Mouse (Mus musculus) midbrain, embryonic 16.5 days (tissue): ENCODE results near the gene Dlk1. TPM values are rescaled to one million over a fixed set of nuclear protein-coding genes. Genes with fewer than 3 reads are reported as not detected.

Source experiments
- ATAC-seq: fragments of 200-750 bp; cut with Nextera tagmentation; 2 replicates; pipeline ENCODE4 v1.8.0; 2017; ENCODE audit warnings: moderate TSS enrichment
- H3K27ac ChIP-seq: fragments of 300-500 bp; sonication (generic); 2 replicates; pipeline ENCODE4 v1.5.1; 2014; ENCODE audit warnings: mild to moderate bottlenecking, low read length, mixed read lengths
- H3K27me3 ChIP-seq: fragments of 300-500 bp; sonication (generic); 2 replicates; pipeline ENCODE4 v1.6.1; 2014; ENCODE audit warnings: low read depth, low read length, mixed read lengths; ENCODE audit not compliant: control insufficient read depth, insufficient read depth
- H3K36me3 ChIP-seq: fragments of 300-500 bp; sonication (generic); 2 replicates; pipeline ENCODE4 v1.6.1; 2014; ENCODE audit warnings: mild to moderate bottlenecking, low read length, moderate library complexity, mixed read lengths; ENCODE audit not compliant: control insufficient read depth, insufficient read depth
- H3K4me1 ChIP-seq: fragments of 300-500 bp; sonication (generic); 2 replicates; pipeline ENCODE4 v1.6.1; 2014; ENCODE audit warnings: mild to moderate bottlenecking, low read length, mixed read lengths; ENCODE audit not compliant: control insufficient read depth, insufficient read depth
- H3K4me2 ChIP-seq: fragments of 300-500 bp; sonication (generic); 2 replicates; pipeline ENCODE4 v1.6.1; 2014; ENCODE audit warnings: mild to moderate bottlenecking, low read length, mixed read lengths
- H3K4me3 ChIP-seq: fragments of 300-500 bp; sonication (generic); 2 replicates; pipeline ENCODE4 v1.5.1; 2014; ENCODE audit warnings: low read depth, mild to moderate bottlenecking, low read length, moderate library complexity, mixed read lengths
- H3K9ac ChIP-seq: fragments of 300-500 bp; sonication (generic); 2 replicates; pipeline ENCODE4 v1.6.1; 2014; ENCODE audit warnings: low read depth, low read length, mixed read lengths
- H3K9me3 ChIP-seq: fragments of 300-500 bp; sonication (generic); replicated peaks from 2 replicates; pipeline ENCODE4 v1.6.1; 2014; ENCODE audit warnings: mild to moderate bottlenecking, low read length, mixed read lengths; ENCODE audit not compliant: control insufficient read depth, poor library complexity, severe bottlenecking
- WGBS: fragments of 180-500 bp; shearing (Covaris S2); extraction: QIAGEN DNeasy Blood & Tissue Kit; methylation state at CpG from one replicate; pipeline ENCODE4 v1.1.7; 2014; 5-methylcytosine and 5-hydroxymethylcytosine counted together
- polyA plus RNA-seq: library from polyadenylated mRNA; unstranded; fragments of >200 nt; fragmentation: Nextera tagmentation; extraction: Ambion mirVana; gene quantifications from 2 replicates; pipeline ENCODE4 v1.2.1, GENCODE M21; 2015

The Dlk1 gene
- polyA plus RNA-seq, 1 experiment from 2014 or later: 50.4 TPM

DNA sequence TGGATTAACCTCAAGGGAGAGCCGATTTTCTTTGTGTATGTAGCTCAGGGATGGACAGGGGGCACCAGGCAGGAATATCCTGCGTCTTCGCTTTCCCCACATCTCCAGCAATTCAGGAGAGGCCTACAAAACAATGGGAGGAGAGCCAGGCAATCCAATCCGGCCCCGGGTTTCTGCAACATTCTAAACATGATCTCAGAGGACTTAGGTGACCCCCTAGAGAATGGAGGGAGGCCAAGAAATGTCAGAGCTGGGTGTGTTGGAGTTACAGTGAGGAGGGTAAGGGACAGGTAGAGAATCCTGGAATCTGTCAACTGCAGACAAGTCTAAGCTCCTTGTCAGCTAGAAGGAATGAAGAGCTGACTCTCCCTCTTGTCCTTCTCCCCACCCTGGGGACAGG is 35.9 kb upstream of the Dlk1 start:
- Histone ChIP-seq H3K36me3 (no peaks in the 10 kb centered on the region), H3K4me3 (no peak overlapping the region), H3K27ac (no peak overlapping the region), H3K9ac (no peak overlapping the region), H3K27me3 (no peaks in the 10 kb centered on the region; the same call in 1 of the 2 replicates), H3K9me3 (no peaks in the 10 kb centered on the region), H3K4me1 (peaks cover 6% of the 10 kb centered on the region; the same call in 1 of the 2 replicates), H3K4me2 (no peak overlapping the region)
- 89% methylated on average over 5 of the region's 5 CpGs for WGBS
- ATAC-seq: no peak

DNA sequence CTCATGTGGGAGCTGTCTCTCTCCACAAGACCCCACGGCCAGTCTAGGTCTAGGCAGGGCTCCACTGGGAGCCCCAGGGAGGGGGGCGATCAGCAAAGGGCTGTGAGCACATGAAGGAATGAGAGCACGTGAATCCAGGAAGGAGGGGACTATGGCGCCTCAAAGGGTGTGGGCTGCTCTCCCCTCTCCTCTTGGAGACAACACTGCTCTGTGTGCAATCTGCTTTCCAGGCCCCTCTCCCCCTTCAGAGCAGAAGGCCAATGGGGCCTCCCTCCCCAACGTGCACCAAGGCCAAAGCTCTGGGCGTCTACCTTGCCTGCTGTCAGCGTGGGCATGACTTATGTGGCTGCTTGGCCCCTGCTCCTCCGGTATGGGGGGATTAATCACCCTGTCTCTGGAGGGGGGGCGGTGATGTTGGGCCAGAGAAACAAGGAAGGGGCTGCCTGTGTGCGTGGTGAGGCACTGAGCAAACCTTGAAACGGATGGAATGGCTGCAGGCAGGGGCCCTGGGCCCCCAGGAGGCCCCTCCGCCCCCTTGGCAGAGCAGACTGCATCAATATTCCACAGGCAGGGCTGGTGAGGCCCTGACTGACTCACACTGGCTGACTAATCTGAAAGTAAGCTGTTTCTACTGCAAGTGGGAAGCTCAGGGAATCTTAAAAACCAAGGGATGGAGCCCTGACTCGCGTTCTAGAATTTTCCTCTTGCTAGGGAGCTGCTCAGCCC is 35.0 kb upstream of the Dlk1 start:
- no peak overlapping the region for H3K27ac ChIP-seq
- ATAC-seq: peak; percentile 66

DNA sequence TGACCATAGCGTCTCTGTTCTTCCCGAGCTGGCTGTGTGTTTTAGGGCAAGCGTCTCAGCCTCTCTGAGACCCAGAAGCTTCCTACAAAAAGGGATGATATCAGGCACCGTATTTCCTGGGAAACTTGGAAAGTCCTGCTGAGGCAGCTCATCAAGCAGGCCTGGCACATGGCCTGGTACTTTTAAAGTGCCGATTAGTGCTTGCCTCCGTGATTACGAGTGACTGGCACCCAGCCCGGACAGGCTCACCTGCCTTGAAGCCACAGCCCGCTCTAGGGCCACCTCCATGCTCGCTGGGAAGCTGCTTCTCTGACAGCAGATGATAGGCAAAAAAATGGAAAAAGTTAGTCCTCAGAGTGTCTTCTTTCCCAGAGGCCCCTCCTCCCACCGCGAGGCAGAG is 32.6 kb upstream of the Dlk1 start:
- WGBS: 79% methylated on average over 12 of the region's 12 CpGs
- ATAC-seq: no peak
- Histone ChIP-seq H3K4me1 (peaks cover 11% of the 10 kb centered on the region), H3K9ac (no peak overlapping the region), H3K4me2 (no peak overlapping the region), H3K27ac (no peak overlapping the region), H3K4me3 (no peak overlapping the region), H3K9me3 (no peaks in the 10 kb centered on the region), H3K27me3 (no peaks in the 10 kb centered on the region; the same call in none of the 2 replicates), H3K36me3 (no peaks in the 10 kb centered on the region)

More for the DNA sequence above, 35.0 kb upstream of the Dlk1 start:
- Histone ChIP-seq H3K4me2 (no peak overlapping the region), H3K27me3 (no peaks in the 10 kb centered on the region; the same call in 1 of the 2 replicates), H3K9ac (no peak overlapping the region), H3K36me3 (no peaks in the 10 kb centered on the region), H3K9me3 (no peaks in the 10 kb centered on the region), H3K4me3 (no peak overlapping the region), H3K4me1 (peaks cover 6% of the 10 kb centered on the region; the same call in 1 of the 2 replicates)
- WGBS: 43% methylated on average over 14 of the region's 14 CpGs

DNA sequence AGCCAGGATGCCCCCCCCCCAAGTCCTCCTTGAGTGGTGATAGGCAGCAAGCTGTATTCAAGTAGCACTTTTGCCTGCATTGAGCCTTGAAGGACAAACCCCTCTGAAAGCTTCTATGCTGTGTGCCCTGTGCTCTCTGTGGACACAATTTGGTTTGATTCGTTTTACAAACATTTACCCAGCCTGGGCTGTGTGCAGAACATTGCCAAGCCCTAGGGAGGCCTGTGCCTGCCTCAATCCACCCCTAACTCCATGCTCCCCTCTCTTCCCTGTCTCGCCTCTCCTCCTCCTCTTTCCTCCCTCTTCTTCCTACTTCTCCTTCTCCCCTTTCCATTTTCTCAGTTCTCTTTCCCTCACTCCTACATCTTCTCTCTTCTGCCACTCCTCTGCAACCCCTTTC is 29.5 kb upstream of the Dlk1 start:
- 27% methylated on average over 2 of the region's 2 CpGs for WGBS
- no peak overlapping the region for H3K4me3 ChIP-seq

DNA sequence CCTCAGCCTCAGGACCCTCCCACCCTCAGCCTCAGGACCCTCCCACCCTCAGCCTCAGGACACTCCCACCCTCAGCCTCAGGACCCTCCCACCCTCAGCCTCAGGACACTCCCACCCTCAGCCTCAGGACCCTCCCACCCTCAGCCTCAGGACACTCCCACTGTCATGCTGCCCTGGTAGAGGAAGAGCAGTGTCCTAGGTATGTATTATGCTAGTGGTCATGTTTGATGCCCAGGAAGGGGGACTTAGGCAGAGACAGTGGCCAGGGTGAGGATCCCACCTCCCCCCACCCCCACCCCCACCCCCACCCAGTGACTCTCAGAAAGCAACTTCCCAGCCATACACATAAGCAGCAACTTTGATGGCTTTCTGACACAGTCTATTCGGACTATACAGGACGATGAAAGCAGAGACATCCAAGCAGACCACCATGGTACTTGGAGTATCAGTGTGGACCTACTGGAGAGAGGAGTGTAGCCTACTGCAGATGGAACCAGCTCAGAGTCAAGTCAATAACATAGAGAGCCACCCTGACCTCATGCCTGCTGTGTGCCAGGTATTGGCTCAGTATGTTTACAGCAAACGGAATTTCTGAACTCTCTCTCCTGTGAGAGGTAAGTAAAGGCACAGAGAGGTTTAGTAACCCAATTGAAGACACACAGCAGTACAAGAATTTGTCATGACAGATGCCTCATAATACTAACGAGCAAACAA is 28.8 kb upstream of the Dlk1 start:
- no peak overlapping the region for H3K4me2 ChIP-seq
- ATAC-seq: no peak
- H3K27me3 ChIP-seq: no peaks in the 10 kb centered on the region; the same call in 1 of the 2 replicates
- 73% methylated on average over 4 of the region's 4 CpGs for WGBS
- no peak overlapping the region for H3K4me3 ChIP-seq
- H3K9ac ChIP-seq: no peak overlapping the region
- no peaks in the 10 kb centered on the region for H3K9me3 ChIP-seq
- H3K27ac ChIP-seq: no peak overlapping the region
- peaks cover 7% of the 10 kb centered on the region for H3K4me1 ChIP-seq
- no peaks in the 10 kb centered on the region for H3K36me3 ChIP-seq

More for the DNA sequence above, 29.5 kb upstream of the Dlk1 start:
- ATAC-seq: no peak
- Histone ChIP-seq H3K9ac (no peak overlapping the region), H3K27me3 (no peaks in the 10 kb centered on the region; the same call in 1 of the 2 replicates), H3K4me1 (peaks cover 7% of the 10 kb centered on the region), H3K9me3 (no peaks in the 10 kb centered on the region), H3K27ac (no peak overlapping the region), H3K4me2 (no peak overlapping the region), H3K36me3 (no peaks in the 10 kb centered on the region)

DNA sequence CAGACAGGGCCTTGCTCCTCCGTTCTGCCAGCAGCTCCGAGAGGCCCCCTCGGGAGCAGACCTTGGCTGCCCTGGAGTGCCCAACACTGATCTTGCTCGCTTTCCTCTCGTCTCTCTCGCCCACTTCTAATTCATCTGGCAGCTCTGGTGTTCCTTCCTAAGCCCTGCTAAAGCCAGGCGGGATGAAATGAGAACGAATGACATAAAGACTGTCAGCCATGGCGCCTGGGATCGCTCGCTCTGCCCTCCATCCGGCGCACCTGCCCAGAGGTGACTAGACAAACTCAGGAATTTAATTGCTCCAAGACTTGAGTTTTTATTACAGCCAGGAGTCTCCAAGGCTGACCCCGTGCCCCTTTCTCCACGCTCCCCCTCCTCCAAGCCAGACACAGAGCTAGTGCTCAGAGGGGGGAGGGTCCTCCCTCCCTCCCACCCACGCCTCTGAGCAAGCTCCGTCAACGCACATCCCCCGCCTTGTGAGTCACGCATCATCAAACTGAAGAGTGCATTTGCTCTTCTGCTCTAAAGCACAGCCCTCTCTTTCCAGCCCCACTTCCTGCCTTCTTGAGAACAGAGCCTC is 27.8 kb upstream of the Dlk1 start:
- WGBS: 13% methylated on average over 20 of the region's 20 CpGs
- no peak for ATAC-seq
- Histone ChIP-seq H3K4me2 (peak overlapping the region; percentile 44), H3K9ac (peak overlapping the region; percentile 45), H3K4me3 (no peak overlapping the region), H3K27ac (no peak overlapping the region), H3K27me3 (no peaks in the 10 kb centered on the region; the same call in 1 of the 2 replicates), H3K36me3 (no peaks in the 10 kb centered on the region), H3K9me3 (no peaks in the 10 kb centered on the region), H3K4me1 (peaks cover 7% of the 10 kb centered on the region)

DNA sequence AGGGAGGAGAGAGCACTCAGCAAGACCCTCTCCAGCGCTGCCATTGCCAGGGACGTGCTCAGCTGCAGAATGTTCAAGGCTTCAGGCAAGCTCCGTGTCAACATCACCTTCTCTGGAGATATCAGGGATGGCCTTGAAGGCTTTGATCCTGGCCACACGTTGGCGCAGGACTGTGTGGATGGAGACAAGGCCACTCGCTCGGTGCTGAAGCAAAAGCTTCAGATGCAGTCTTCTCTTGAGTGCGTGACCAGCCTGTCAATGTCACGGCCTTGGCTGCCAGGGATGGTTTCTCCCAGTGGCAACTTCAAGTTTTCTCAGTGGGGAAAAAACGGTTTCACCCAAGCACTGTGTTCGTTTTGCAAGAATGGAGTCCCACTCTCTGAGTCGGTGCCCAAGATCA is 26.6 kb upstream of the Dlk1 start:
- Histone ChIP-seq H3K9me3 (no peaks in the 10 kb centered on the region), H3K4me1 (peaks cover 7% of the 10 kb centered on the region), H3K27me3 (no peaks in the 10 kb centered on the region; the same call in 1 of the 2 replicates), H3K4me3 (no peak overlapping the region), H3K36me3 (no peaks in the 10 kb centered on the region), H3K9ac (no peak overlapping the region), H3K4me2 (no peak overlapping the region), H3K27ac (no peak overlapping the region)
- 87% methylated on average over 12 of the region's 12 CpGs for WGBS
- no peak for ATAC-seq

DNA sequence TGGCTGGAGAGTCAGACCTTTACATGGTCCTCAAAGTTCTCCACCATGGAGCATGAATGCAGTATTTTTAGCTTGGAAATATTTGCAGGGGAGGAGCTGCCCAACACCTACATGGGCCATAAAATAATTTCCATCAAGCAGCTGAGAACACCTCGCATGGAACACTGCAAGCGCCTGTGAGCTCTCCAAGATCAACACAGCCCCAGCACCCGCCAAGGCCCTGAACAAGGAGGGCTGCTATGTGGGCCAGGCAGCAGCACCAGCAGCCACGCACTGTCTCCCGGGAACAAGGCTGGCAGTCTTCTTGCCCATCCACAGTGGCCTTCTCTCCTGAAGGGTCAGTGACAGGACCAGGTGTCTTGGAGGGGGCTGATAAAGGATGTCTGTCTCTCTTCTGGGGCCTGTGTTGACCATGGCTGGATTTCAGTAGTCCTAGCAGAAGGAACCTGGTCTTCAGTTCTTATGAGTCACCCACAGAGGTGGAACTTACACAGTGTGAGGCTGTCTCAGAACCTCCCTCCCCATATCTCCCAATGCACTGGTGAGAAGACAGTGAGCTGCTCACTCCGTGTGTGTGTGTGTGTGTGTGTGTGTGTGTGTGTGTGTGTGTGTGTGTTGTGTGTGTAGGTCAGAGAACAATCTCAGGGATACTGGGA is 20.0 kb upstream of the Dlk1 start:
- H3K4me3 ChIP-seq: no peak overlapping the region
- H3K4me1 ChIP-seq: peaks cover 5% of the 10 kb centered on the region; the same call in 1 of the 2 replicates
- H3K9ac ChIP-seq: no peak overlapping the region
- WGBS: 73% methylated on average over 6 of the region's 6 CpGs
- no peak overlapping the region for H3K27ac ChIP-seq
- no peak overlapping the region for H3K4me2 ChIP-seq
- no peak for ATAC-seq
- H3K9me3 ChIP-seq: no peaks in the 10 kb centered on the region
- peaks cover 4% of the 10 kb centered on the region; the same call in 1 of the 2 replicates for H3K27me3 ChIP-seq
- H3K36me3 ChIP-seq: no peaks in the 10 kb centered on the region
